Mouse (Mus musculus): ENCODE measurements around the gene Zfp512b.

Zfp512b gene

GRCm38 (mm10) chr2:181592231-181593041 is at the start of gene Zfp512b:
Gene Zfp512b, minus strand, starts transcription at chr2:181592803.
- DNase-seq = peak; percentile 61

DNA sequence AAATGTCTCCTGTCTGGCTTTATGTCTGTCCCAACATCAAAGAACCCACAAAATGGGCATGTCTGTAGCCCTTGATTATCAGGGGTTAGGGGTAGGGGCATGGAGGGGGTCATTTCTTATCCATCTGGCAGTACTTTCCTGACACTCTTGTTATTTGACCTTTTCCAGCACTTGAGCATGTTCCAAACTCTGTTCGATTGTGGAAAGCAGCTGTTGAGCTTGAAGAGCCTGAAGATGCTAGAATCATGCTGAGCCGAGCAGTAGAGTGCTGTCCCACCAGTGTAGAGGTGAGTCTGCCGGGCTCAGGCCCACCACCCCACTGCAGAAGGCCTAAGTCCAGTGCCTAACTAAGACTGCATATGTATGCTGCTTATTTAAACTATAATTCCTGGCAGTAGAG is 43.3 kb upstream of the Zfp512b start:
- no peak for DNase-seq

DNA sequence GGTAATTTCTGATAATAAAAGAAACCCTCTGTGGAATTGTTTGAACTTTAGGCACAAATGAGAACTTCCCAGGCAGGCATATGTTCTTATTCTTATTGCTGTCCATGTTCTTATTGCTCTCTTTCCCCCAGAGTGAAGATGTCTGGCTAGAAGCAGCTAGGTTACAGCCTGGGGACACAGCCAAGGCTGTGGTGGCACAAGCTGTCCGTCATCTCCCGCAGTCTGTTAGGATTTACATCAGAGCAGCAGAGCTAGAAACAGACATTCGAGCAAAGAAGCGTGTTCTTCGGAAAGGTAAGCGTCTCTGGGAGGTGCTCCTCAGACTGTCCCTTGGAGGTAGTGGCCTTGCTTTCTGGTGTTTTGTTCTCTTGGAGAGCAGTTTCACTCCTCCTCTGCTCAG is 40.0 kb upstream of the Zfp512b start:
- no peak for DNase-seq

GRCm38 (mm10) chr2:181628471-181628870 is 35.9 kb upstream of the Zfp512b start:
- no peak for DNase-seq

GRCm38 (mm10) chr2:181623401-181623800 is 30.8 kb upstream of the Zfp512b start:
- DNase-seq = no peak

DNA sequence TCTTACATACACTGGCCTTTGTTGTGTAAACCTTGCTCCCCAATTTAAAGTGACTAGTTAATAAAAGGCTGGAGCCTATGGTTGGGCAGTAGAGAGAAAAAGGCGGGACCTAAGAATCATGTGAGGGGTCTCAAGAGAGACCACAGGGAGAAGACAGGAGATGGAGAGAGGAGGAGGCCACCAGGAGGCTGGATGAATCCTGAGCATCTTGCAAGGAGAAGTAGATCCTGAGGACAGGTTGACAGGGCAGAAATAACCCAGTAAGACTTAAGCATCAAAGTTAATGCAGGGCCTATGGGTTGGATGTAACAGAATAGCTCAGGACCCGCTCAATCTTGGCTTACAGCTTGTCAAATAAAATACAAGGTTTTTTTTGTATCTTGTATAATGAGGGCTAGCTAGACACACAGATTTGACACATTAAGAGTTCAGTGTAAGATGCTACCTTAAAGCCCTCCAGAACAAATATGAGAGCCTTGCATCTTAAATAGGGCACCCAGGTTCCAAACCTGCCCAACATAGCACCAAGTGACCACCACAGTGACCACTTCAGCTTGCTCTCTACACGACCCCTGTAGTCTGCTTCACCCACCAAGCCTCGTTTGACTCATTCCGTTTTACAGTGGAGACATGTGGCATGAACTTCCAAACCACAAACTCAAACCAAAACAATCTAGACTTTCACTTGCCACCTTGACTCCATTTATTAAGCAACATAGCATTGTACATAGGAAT is 26.3 kb upstream of the Zfp512b start:
- DNase-seq = no peak

- DNase-seq = no peak
Observed at GRCm38 (mm10) chr2:181602367-181602766, 9.8 kb upstream of the Zfp512b start.

DNA sequence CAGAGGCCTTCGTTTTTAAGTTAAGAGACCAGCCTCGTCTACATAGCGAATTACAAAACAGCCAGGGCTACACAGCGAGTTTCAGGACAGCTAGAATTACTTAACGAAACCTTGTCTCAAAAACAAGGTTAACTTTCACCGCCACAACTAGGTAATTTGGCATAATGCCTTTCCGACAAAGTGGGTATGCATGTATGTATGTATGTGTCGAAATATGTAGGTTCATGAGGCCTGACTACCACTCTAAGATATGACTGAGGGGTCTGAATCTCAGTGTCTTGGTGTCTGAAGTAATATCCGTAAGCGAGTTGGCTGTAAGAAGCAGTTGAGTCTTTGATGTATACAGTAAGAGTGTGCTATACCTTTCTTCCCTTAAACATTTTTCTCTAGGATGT is 9.1 kb upstream of the Zfp512b start:
- DNase-seq = no peak

DNA sequence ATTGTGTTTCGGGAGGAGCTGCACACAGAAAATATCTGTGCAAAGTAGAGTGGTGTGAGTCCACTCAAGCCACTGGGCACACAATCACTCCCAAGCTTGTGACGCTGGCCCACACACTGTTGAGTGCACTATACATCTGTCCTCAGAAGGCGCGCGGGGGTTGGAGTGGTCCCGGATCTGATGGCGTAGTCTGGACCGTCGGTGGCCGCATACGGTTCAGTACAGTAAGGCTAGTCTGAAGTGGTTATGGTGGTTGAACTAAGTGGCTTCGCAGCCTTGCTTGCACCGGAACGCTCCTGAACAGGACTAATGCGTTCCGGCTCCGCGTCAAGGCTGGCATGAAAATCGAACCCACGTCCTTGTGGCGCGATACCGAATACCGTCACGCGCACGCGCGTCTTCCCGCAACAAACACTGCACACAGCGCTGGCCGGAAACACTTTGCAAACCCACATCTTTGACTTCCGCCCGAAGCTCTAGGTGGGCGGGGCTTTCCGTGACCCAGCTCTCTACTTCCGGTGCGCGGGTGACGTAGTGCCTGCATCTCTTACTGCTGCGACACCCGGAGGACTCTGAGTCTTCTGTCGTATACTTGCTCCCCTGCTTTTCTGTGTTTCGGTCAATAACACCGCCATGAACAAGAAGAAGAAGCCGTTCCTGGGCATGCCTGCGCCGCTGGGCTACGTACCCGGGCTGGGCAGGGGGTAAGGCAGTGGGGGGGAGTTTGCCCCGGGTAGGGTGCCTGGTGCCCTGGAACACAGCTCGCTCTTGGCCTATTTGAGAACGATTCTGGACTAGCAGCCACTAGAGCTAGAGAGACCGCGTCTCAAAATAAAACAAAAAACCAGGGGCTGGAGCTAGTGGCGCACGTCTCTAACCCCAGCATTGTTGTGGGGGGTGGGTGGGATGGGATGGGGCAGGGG is 8.5 kb upstream of the Zfp512b start:
- DNase-seq = peak; percentile 96

- DNase-seq = no peak
Observed at GRCm38 (mm10) chr2:181600226-181600758, 7.7 kb upstream of the Zfp512b start.

DNA sequence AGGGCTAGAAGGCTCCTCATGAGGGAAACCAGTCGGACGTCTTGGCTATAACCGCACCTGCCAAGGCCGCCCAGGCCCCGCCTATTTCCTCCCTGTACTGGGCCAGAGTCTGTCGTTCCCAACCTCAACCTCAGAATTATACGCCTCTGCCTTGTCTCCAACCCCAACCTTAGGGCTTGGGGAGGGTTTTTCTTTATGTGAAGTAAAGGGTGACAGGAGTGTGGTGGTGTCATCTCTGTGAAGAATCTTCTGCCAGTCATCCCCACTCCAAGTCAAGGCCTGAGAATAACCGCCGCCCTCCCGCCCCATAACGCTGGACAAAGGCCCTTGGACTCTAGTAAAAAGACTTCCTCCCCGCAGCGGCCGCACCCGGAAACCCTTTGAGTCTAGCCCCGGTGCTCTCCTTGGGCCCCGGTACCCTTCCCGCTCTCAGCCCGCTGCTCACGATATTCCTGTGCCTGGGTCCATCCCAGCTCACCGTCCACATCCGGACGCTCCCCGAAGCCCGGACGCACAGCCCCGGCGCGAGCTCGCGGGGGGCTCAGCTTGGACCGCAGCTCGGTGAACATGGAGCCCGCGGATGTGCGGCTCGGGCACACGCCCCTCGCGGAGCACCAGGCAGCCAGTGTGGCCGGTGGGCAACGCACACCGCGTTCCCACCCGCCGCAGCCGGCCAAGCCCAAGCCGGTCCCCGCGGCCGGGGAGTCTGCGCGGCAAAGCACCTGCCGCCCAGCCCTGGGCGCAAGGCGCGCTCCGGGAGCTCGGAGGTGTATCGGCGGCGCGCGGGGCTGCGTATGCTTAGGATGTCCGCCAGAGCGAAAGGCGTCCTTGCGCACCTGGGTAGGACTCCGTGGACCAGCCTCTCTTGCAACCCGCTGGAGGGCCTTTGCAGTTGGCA is 6.1 kb upstream of the Zfp512b start, which contains the start of gene Samd10:
Gene Samd10, minus strand, starts transcription at position 759 of the 898 bp plus-strand sequence.
- peak; percentile 77 for DNase-seq

- DNase-seq = no peak
Observed at GRCm38 (mm10) chr2:181597378-181598061, 4.9 kb upstream of the Zfp512b start.

DNA sequence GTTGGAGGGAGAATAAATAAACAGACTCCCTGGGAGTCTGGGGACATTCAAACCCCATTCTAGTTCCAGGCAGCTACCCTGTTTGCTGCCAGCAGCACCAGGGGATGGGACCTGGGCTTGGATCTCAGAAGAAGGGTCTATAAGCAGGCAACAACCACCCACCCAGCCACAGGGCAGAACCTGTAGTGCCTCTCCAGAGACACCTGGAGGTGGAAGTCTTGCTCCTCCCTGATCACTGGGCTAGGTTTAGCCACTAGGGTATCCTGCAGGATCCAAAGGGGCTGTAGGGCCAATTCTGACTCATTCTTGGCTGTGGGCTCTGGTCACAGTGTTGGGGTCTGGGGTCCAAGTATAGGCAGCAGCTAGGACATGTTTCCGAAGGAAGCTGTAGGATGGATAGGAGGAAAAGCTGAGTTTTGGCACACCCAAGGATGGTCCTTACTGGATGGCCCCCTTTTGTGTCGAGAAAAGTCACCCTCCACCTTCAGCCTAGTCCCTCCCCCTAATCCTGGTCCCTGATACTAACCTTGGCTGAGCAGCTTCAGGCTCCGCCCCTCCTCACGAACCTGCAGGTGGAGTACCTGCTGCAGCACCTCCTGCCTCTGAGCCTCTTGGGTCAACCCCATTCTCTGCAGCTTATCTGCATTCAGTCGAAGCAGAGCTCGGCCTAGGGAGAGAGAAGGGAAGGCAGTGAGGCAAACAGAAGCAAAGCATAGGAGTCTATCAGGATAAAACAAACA is 3.8 kb upstream of the Zfp512b start:
- no peak for DNase-seq

DNA sequence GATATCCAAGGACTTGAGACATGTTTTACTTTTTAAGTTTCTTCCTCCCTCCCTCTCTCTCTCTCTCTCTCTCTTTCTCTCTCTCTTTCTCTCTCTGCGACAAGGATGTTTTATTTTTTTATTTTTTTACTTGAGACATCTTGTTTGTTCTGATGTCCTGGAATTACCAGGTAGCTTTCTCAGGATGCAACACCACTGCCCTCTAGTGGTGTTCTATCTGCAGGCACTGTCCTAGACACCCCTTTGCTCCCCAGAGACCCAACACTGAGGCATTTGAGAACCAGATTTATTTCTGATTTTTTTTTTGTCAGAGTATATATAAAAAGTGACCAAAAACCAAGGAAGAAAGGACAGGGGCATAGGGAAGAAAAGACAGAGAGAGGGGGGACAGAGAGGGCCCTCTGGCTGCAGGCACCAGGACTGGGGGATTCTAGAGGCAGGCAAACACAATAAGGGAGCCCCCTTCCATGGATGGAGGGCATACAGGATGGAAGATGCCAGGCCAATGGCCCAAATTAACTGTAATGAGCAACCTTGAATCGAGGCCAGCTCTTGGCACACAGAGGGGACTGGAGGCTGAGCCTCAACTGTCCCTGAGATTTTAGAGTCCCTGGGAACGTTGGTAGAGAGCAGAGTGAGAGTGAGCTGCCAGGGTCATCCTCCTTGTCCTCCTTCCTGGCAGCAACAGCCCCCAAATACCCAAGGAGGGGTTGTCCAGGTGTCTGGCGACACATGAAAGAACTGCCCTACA is 2.5 kb upstream of the Zfp512b start:
- DNase-seq = no peak

DNA sequence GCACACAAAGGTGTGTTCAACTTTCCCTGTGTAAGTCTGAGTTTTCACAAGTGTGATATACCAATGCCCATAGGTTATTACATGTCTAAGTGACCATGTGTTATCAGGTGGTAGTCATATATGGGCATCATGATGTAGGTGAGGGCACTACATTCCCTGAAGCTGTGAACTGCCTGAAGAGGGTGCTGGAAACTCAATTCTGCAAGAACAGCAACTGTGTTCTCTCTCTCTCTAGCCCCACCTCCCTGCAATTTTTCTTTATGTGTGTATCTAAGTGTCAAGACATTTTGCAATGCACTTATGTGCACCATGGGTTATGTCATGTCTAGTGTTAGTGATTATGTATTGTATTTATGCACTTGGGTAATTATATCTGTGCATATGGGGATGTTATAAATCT is 1.3 kb upstream of the Zfp512b start:
- DNase-seq = no peak

- DNase-seq = no peak
Observed at GRCm38 (mm10) chr2:181593042-181593421, 429 bp upstream of the Zfp512b start.

DNA sequence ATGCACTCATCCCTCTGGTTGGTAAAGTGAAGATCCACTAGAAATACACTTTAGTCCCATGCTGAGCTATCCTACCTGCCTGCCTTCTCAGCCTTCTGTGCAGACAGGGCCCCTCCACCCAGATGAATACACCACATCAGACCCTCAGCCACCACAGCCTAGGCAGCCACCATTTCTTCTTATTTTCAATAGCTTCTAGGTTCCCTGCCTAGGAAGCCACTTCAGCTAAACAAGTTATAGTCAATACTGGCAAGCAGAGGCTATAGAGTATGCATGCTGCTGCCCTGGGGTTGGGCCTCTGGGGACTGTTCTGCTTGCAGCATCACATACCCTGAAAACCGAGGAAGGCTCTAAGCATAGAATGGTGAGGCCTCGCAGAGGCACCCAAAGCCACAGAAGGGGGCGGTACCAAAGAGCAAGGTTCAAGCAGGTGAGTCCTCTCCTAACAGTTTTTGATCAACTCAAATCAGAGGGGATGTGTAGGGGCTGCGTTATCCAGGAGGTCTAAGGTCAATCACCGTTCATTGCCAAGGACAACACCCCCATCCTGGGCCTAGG is 996 bp downstream of the Zfp512b start, which contains the start of gene Prpf6:
Gene Prpf6, plus strand, starts transcription at position 341 of the 558 bp plus-strand sequence.
- DNase-seq = no peak

GRCm38 (mm10) chr2:181590471-181590870 is 2.1 kb downstream of the Zfp512b start:
- DNase-seq = no peak

- DNase-seq = no peak
Observed at GRCm38 (mm10) chr2:181589732-181590105, 2.9 kb downstream of the Zfp512b start.

All from kidney, adult 11 months (tissue).